28 mouse cellular contexts compared by ENCODE assay signal in genomic region chr14:35092646-35093045, GRCm38 (mm10).
"Had no signal": no experiment of that assay in that cellular context is flagged by ENCODE, and none has a peak within 500 bp of the region (broad histone marks: within the 10 kb centered on the region; RNA-seq: fewer than 3 reads in every experiment).

No protein-coding gene starts in this region.

- H3K9me3 ChIP-seq: embryonic facial prominence, embryonic 12.5 days; embryonic facial prominence, embryonic 13.5 days; embryonic facial prominence, embryonic 15.5 days; forebrain, embryonic 10.5 days; forebrain, embryonic 12.5 days; forebrain, embryonic 13.5 days; forebrain, embryonic 15.5 days had no signal

- DNase-seq: cerebellum, adult 18-20 months; cerebellum, adult 2 months; cerebellum, adult 8-10 months; cerebellum, adult 9-10 months; cerebellum, adult 9-11 months; cerebellum, postnatal 10 days; cerebellum, postnatal 14 days; cerebellum, postnatal 25 days; cerebellum, postnatal 36 days; embryo, embryonic 11 days; forebrain, postnatal 0 days; gastrocnemius, adult 2 months; gastrocnemius, postnatal 10 days; gastrocnemius, postnatal 14 days; gastrocnemius, postnatal 25 days; gastrocnemius, postnatal 36 days; heart, adult 18-20 months; heart, adult 2 months had no signal

- H3K27ac ChIP-seq: embryonic facial prominence, embryonic 12.5 days; embryonic facial prominence, embryonic 13.5 days; embryonic facial prominence, embryonic 15.5 days; forebrain, embryonic 10.5 days; forebrain, embryonic 12.5 days; forebrain, embryonic 13.5 days; forebrain, embryonic 15.5 days; gastrocnemius, adult 2 months; heart, adult 2 months had no signal

- H3K36me3 ChIP-seq: embryonic facial prominence, embryonic 12.5 days; embryonic facial prominence, embryonic 13.5 days; embryonic facial prominence, embryonic 15.5 days; forebrain, embryonic 10.5 days; forebrain, embryonic 12.5 days; forebrain, embryonic 15.5 days had no signal

- H3K27me3 ChIP-seq: embryonic facial prominence, embryonic 12.5 days; embryonic facial prominence, embryonic 13.5 days; embryonic facial prominence, embryonic 15.5 days; forebrain, embryonic 15.5 days had no signal

- H3K9ac ChIP-seq: embryonic facial prominence, embryonic 12.5 days; embryonic facial prominence, embryonic 13.5 days; embryonic facial prominence, embryonic 15.5 days; forebrain, embryonic 12.5 days; forebrain, embryonic 13.5 days; forebrain, embryonic 15.5 days; forebrain, postnatal 0 days had no signal

- H3K4me2 ChIP-seq: embryonic facial prominence, embryonic 12.5 days; embryonic facial prominence, embryonic 13.5 days; embryonic facial prominence, embryonic 15.5 days; forebrain, embryonic 12.5 days; forebrain, embryonic 13.5 days; forebrain, embryonic 15.5 days had no signal

- H3K4me3 ChIP-seq: embryonic facial prominence, embryonic 12.5 days; embryonic facial prominence, embryonic 13.5 days; embryonic facial prominence, embryonic 15.5 days; erythroblast, embryonic 14.5 days; forebrain, embryonic 10.5 days; forebrain, embryonic 12.5 days; forebrain, embryonic 13.5 days; forebrain, embryonic 15.5 days; gastrocnemius, adult 2 months; heart, adult 2 months had no signal

- H3K4me1 ChIP-seq: embryonic facial prominence, embryonic 12.5 days; embryonic facial prominence, embryonic 13.5 days; embryonic facial prominence, embryonic 15.5 days had no signal

- ATAC-seq: forebrain, embryonic 14.5 days; forebrain, embryonic 16.5 days; forebrain, postnatal 0 days had no signal
